8 mouse cellular contexts compared by ENCODE assay signal in genomic region chr7:111121522-111121921, GRCm38 (mm10). TPM values are rescaled to one million over a fixed set of nuclear protein-coding genes. Genes with fewer than 3 reads are reported as not detected.
DNase-seq lines count a peak whose midpoint lies in the region; ATAC-seq and TF ChIP-seq lines count a peak whose summit lies in the region.

No protein-coding gene starts in this region.

- peak overlapping the region; percentile 87; the same call in 1 of the 2 replicates for H3K9ac ChIP-seq in hindbrain, postnatal 0 days (replicated peaks; ENCODE audit: low read length)
- H3K9ac ChIP-seq in liver, embryonic 12.5 days = peak overlapping the region; percentile 96
- H3K9ac ChIP-seq in stomach, embryonic 14.5 days (replicated peaks; ENCODE audit: low read depth, low read length) = peak overlapping the region; percentile 68

- H3K4me2 ChIP-seq in hindbrain, postnatal 0 days (ENCODE audit: low read depth, low read length) = peak overlapping the region; percentile 86
- peak overlapping the region; percentile 97 for H3K4me2 ChIP-seq in liver, embryonic 12.5 days
- peak overlapping the region; percentile 87 for H3K4me2 ChIP-seq in stomach, embryonic 14.5 days (replicated peaks; ENCODE audit: low read depth, low read length)

- WGBS in hindbrain, postnatal 0 days = 21% methylated on average over 9 of the region's 9 CpGs
- 31% methylated on average over 9 of the region's 9 CpGs for WGBS in liver, embryonic 12.5 days (ENCODE audit: insufficient replicate concordance)
- WGBS in stomach, embryonic 14.5 days = 37% methylated on average over 9 of the region's 9 CpGs

- no peaks in the 10 kb centered on the region for H3K27me3 ChIP-seq in hindbrain, postnatal 0 days (ENCODE audit: insufficient read depth, low read length)
- no peaks in the 10 kb centered on the region for H3K27me3 ChIP-seq in liver, embryonic 12.5 days (replicated peaks)
- H3K27me3 ChIP-seq in stomach, embryonic 14.5 days (ENCODE audit: control insufficient read depth, insufficient read depth, low read length) = no peaks in the 10 kb centered on the region

- TF ChIP-seq CTCF in hindbrain, postnatal 0 days (IDR thresholded peaks at IDR 0.05; ENCODE audit: low read depth) = no peak

- H3K36me3 ChIP-seq in hindbrain, postnatal 0 days (ENCODE audit: insufficient read depth, low read length) = no peaks in the 10 kb centered on the region
- H3K36me3 ChIP-seq in liver, embryonic 12.5 days = peaks cover 13% of the 10 kb centered on the region
- no peaks in the 10 kb centered on the region for H3K36me3 ChIP-seq in stomach, embryonic 14.5 days (ENCODE audit: control insufficient read depth, insufficient read depth, low read length)

- peak overlapping the region; percentile 62 for H3K4me3 ChIP-seq in hindbrain, postnatal 0 days (ENCODE audit: low read length)
- H3K4me3 ChIP-seq in liver, embryonic 12.5 days = peak overlapping the region; percentile 80
- H3K4me3 ChIP-seq in stomach, embryonic 14.5 days (ENCODE audit: low read depth, low read length) = peak overlapping the region; percentile 56

- ATAC-seq in hindbrain, postnatal 0 days = no peak
- no peak for ATAC-seq in liver, embryonic 12.5 days
- ATAC-seq in stomach, embryonic 14.5 days (ENCODE audit: insufficient number of reproducible peaks, insufficient read depth, low FRiP score, low read depth) = no peak

- peak; percentile 20 for DNase-seq in embryo, embryonic 10 days (ENCODE audit: low spot score)
- DNase-seq in embryo, embryonic 9.5 days (ENCODE audit: extremely low spot score) = no peak
- DNase-seq in urinary bladder, postnatal 14 days (ENCODE audit: low spot score) = peak; percentile 20
- no peak for DNase-seq in urinary bladder, postnatal 4 days (ENCODE audit: low spot score in 2 of 2)
- DNase-seq in hindbrain, postnatal 0 days (ENCODE audit: low spot score) = peak; percentile 36
- DNase-seq in natural killer cell, adult 2 months (ENCODE audit: low spot score in 2 of 2) = no peak

- H3K27ac ChIP-seq in hindbrain, postnatal 0 days = peak overlapping the region; percentile 100
- peak overlapping the region; percentile 94 for H3K27ac ChIP-seq in liver, embryonic 12.5 days
- peak overlapping the region; percentile 97 for H3K27ac ChIP-seq in stomach, embryonic 14.5 days (ENCODE audit: low read length)

- H3K4me1 ChIP-seq in hindbrain, postnatal 0 days (ENCODE audit: insufficient read depth, low read length) = peaks cover 9% of the 10 kb centered on the region; the same call in 1 of the 2 replicates
- peaks cover 30% of the 10 kb centered on the region for H3K4me1 ChIP-seq in liver, embryonic 12.5 days
- 0 out of 2 replicates have a peak, but pooled peaks cover 5% of the 10 kb centered on the region for H3K4me1 ChIP-seq in stomach, embryonic 14.5 days (ENCODE audit: control insufficient read depth, insufficient read depth, low read length)

- H3K9me3 ChIP-seq in hindbrain, postnatal 0 days (ENCODE audit: low read length) = no peaks in the 10 kb centered on the region
- H3K9me3 ChIP-seq in liver, embryonic 12.5 days (replicated peaks) = no peaks in the 10 kb centered on the region
- H3K9me3 ChIP-seq in stomach, embryonic 14.5 days (ENCODE audit: control insufficient read depth, low read depth, low read length) = no peaks in the 10 kb centered on the region

RNA-seq across cellular contexts. Expression of gene Eif4g2, which starts 38.7 kb away (rescaled TPM):
- 322 and 354 TPM in 2 replicates for total RNA-seq in hindbrain, postnatal 0 days (2014; rRNA removed)
- polyA plus RNA-seq in hindbrain, postnatal 0 days (2015; fragmentation: Nextera tagmentation; extraction: Ambion mirVana) = 706 and 761 TPM in 2 replicates
- 687 and 693 TPM in 2 replicates for polyA plus RNA-seq in liver, embryonic 12.5 days (2016; fragmentation: Nextera tagmentation; extraction: Ambion mirVana)
- 843 and 869 TPM in 2 replicates for polyA plus RNA-seq in stomach, embryonic 14.5 days (2014; fragmentation: Nextera tagmentation; extraction: Ambion mirVana)

Comparison
In these comparisons a context has a peak if more than half of its experiments do, and no peak if none do; other contexts are left out.
1. DNase-seq: peak in embryo, embryonic 10 days (single experiment), urinary bladder, postnatal 14 days (single experiment) and hindbrain, postnatal 0 days (single experiment); none in embryo, embryonic 9.5 days (single experiment), urinary bladder, postnatal 4 days (0 of 2) and natural killer cell, adult 2 months (0 of 2).
2. Peak in every context shown above with its lines, with median percentiles within 50 percentile points of each other: H3K27ac ChIP-seq, H3K4me2 ChIP-seq, H3K4me3 ChIP-seq and H3K9ac ChIP-seq.